Mouse (Mus musculus) midbrain, embryonic 11.5 days (tissue): ENCODE results near the gene AI182371. TPM values are rescaled to one million over a fixed set of nuclear protein-coding genes. Genes with fewer than 3 reads are reported as not detected.

ENCODE experiments used
- ATAC-seq: fragments of 200-750 bp; cut with Nextera tagmentation; 2 replicates; pipeline ENCODE4 v1.8.0; 2017; ENCODE audit warnings: moderate TSS enrichment, moderate library complexity; ENCODE audit not compliant: low FRiP score
- DNase-seq: peaks from one replicate; pipeline ENCODE4 v3.0.0; 2015; ENCODE audit warnings: low spot score; ENCODE audit errors: missing footprints
- H3K27ac ChIP-seq: fragments of 300-500 bp; sonication (generic); 2 replicates; pipeline ENCODE4 v1.5.1; 2014; ENCODE audit warnings: low read depth, low read length
- H3K27me3 ChIP-seq: fragments of 300-500 bp; sonication (generic); 2 replicates; pipeline ENCODE4 v1.6.1; 2014; ENCODE audit warnings: mild to moderate bottlenecking, low read length, moderate library complexity, mixed read lengths; ENCODE audit not compliant: control insufficient read depth, insufficient read depth
- H3K36me3 ChIP-seq: fragments of 300-500 bp; sonication (generic); 2 replicates; pipeline ENCODE4 v1.6.1; 2014; ENCODE audit warnings: mild to moderate bottlenecking, low read length, moderate library complexity, mixed read lengths; ENCODE audit not compliant: control insufficient read depth, insufficient read depth
- H3K4me1 ChIP-seq: fragments of 300-500 bp; sonication (generic); 2 replicates; pipeline ENCODE4 v1.6.1; 2014; ENCODE audit warnings: low read length; ENCODE audit not compliant: control insufficient read depth, insufficient read depth
- H3K4me2 ChIP-seq: fragments of 300-500 bp; sonication (generic); 2 replicates; pipeline ENCODE4 v1.6.1; 2014; ENCODE audit warnings: mild to moderate bottlenecking, moderate library complexity
- H3K4me3 ChIP-seq: fragments of 300-500 bp; sonication (generic); 2 replicates; pipeline ENCODE4 v1.5.1; 2014; ENCODE audit warnings: low read depth, low read length
- H3K9ac ChIP-seq: fragments of 300-500 bp; sonication (generic); 2 replicates; pipeline ENCODE4 v1.6.1; 2014; ENCODE audit warnings: low read length
- H3K9me3 ChIP-seq: fragments of 300-500 bp; sonication (generic); 2 replicates; pipeline ENCODE4 v1.6.1; 2016; ENCODE audit warnings: low read length; ENCODE audit not compliant: control insufficient read depth
- WGBS: fragments of 180-500 bp; shearing (Covaris S2); extraction: QIAGEN DNeasy Blood & Tissue Kit; methylation state at CpG from one replicate; pipeline ENCODE4 v1.1.7; 2014; 5-methylcytosine and 5-hydroxymethylcytosine counted together
- polyA plus RNA-seq: library from polyadenylated mRNA; unstranded; fragments of >200 nt; fragmentation: Nextera tagmentation; extraction: Ambion mirVana; gene quantifications from 2 replicates; pipeline ENCODE4 v1.2.1, GENCODE M21; 2014

AI182371 gene
- polyA plus RNA-seq, 1 experiment from 2014 or later = not detected

- Histone ChIP-seq H3K9me3 (no peaks in the 10 kb centered on the region), H3K36me3 (no peaks in the 10 kb centered on the region), H3K9ac (no peak overlapping the region), H3K27ac (no peak overlapping the region), H3K4me2 (no peak overlapping the region), H3K4me1 (no peaks in the 10 kb centered on the region), H3K27me3 (no peaks in the 10 kb centered on the region), H3K4me3 (no peak overlapping the region)
- DNase-seq = peak; percentile 39
- 74% methylated on average over 4 of the region's 4 CpGs for WGBS
- no peak for ATAC-seq
Measured at GRCm38 (mm10) chr2:35087418-35087817, 13.9 kb downstream of the AI182371 start.

- no peaks in the 10 kb centered on the region for H3K9me3 ChIP-seq
- H3K27me3 ChIP-seq = no peaks in the 10 kb centered on the region
- 72% methylated on average over 6 of the region's 6 CpGs for WGBS
- no peak overlapping the region for H3K9ac ChIP-seq
- H3K4me3 ChIP-seq = no peak overlapping the region
- H3K4me1 ChIP-seq = no peaks in the 10 kb centered on the region
- H3K27ac ChIP-seq = no peak overlapping the region
- DNase-seq = peak; percentile 54
- H3K36me3 ChIP-seq = no peaks in the 10 kb centered on the region
- H3K4me2 ChIP-seq = no peak overlapping the region
- ATAC-seq = no peak
Measured at GRCm38 (mm10) chr2:35079166-35079565, 22.2 kb downstream of the AI182371 start.

- Histone ChIP-seq H3K4me2 (no peak overlapping the region), H3K9ac (no peak overlapping the region), H3K9me3 (no peaks in the 10 kb centered on the region), H3K4me3 (no peak overlapping the region), H3K36me3 (no peaks in the 10 kb centered on the region), H3K27me3 (no peaks in the 10 kb centered on the region), H3K27ac (no peak overlapping the region), H3K4me1 (no peaks in the 10 kb centered on the region)
- DNase-seq (no peak), ATAC-seq (no peak)
- 88% methylated on average over 3 of the region's 3 CpGs for WGBS
Measured at GRCm38 (mm10) chr2:35074328-35074727, 27.0 kb downstream of the AI182371 start.

- no peak for ATAC-seq
- H3K4me2 ChIP-seq = no peak overlapping the region
Measured at GRCm38 (mm10) chr2:35072547-35072946, 28.8 kb downstream of the AI182371 start.

GRCm38 (mm10) chr2:35070275-35070674, 31.1 kb downstream of the AI182371 start:
- Histone ChIP-seq H3K4me1 (no peaks in the 10 kb centered on the region), H3K27ac (no peak overlapping the region), H3K36me3 (no peaks in the 10 kb centered on the region), H3K9ac (no peak overlapping the region), H3K4me3 (no peak overlapping the region), H3K4me2 (no peak overlapping the region), H3K9me3 (no peaks in the 10 kb centered on the region), H3K27me3 (no peaks in the 10 kb centered on the region)
- no peak for DNase-seq
- ATAC-seq = no peak
- 87% methylated on average over 4 of the region's 4 CpGs for WGBS

More at GRCm38 (mm10) chr2:35072547-35072946, 28.8 kb downstream of the AI182371 start:
- Histone ChIP-seq H3K4me3 (no peak overlapping the region), H3K27me3 (no peaks in the 10 kb centered on the region), H3K27ac (no peak overlapping the region), H3K36me3 (no peaks in the 10 kb centered on the region), H3K9ac (no peak overlapping the region), H3K4me1 (no peaks in the 10 kb centered on the region), H3K9me3 (no peaks in the 10 kb centered on the region)
- no peak for DNase-seq
- WGBS = 87% methylated on average over 2 of the region's 2 CpGs

GRCm38 (mm10) chr2:35069124-35069523, 32.2 kb downstream of the AI182371 start:
- ATAC-seq (no peak), DNase-seq (no peak)
- no peak overlapping the region for H3K4me3 ChIP-seq
- 89% methylated on average over 1 of the region's 1 CpGs for WGBS
- H3K36me3 ChIP-seq = no peaks in the 10 kb centered on the region
- H3K9ac ChIP-seq = no peak overlapping the region
- H3K27ac ChIP-seq = no peak overlapping the region
- no peaks in the 10 kb centered on the region for H3K27me3 ChIP-seq
- no peaks in the 10 kb centered on the region for H3K4me1 ChIP-seq
- no peak overlapping the region for H3K4me2 ChIP-seq
- H3K9me3 ChIP-seq = no peaks in the 10 kb centered on the region

- H3K4me3 ChIP-seq = no peak overlapping the region
- H3K27ac ChIP-seq = no peak overlapping the region
- ATAC-seq = no peak
- no peak overlapping the region for H3K9ac ChIP-seq
- no peaks in the 10 kb centered on the region for H3K4me1 ChIP-seq
- no peaks in the 10 kb centered on the region for H3K9me3 ChIP-seq
- H3K36me3 ChIP-seq = no peaks in the 10 kb centered on the region
- 92% methylated on average over 11 of the region's 11 CpGs for WGBS
- no peak overlapping the region for H3K4me2 ChIP-seq
- DNase-seq = no peak
- no peaks in the 10 kb centered on the region for H3K27me3 ChIP-seq
Measured at GRCm38 (mm10) chr2:35067117-35067516, 34.2 kb downstream of the AI182371 start.

- no peaks in the 10 kb centered on the region for H3K9me3 ChIP-seq
- no peak overlapping the region for H3K27ac ChIP-seq
- no peaks in the 10 kb centered on the region for H3K4me1 ChIP-seq
- H3K36me3 ChIP-seq = no peaks in the 10 kb centered on the region
- no peaks in the 10 kb centered on the region for H3K27me3 ChIP-seq
- no peak overlapping the region for H3K4me2 ChIP-seq
- WGBS = 92% methylated on average over 13 of the region's 13 CpGs
- no peak for ATAC-seq
- no peak overlapping the region for H3K9ac ChIP-seq
- DNase-seq = no peak
- H3K4me3 ChIP-seq = no peak overlapping the region
Measured at GRCm38 (mm10) chr2:35066525-35067082, 34.7 kb downstream of the AI182371 start.

GRCm38 (mm10) chr2:35063333-35064030, 37.9 kb downstream of the AI182371 start:
- 92% methylated on average over 6 of the region's 6 CpGs for WGBS
- Histone ChIP-seq H3K4me1 (no peaks in the 10 kb centered on the region), H3K27me3 (no peaks in the 10 kb centered on the region), H3K36me3 (no peaks in the 10 kb centered on the region), H3K4me3 (no peak overlapping the region), H3K9me3 (no peaks in the 10 kb centered on the region), H3K27ac (no peak overlapping the region), H3K4me2 (no peak overlapping the region), H3K9ac (no peak overlapping the region)
- DNase-seq = no peak
- ATAC-seq = no peak
